Mouse (Mus musculus) layer of hippocampus, adult 6 months (tissue): ENCODE measurements around the gene Ky. TPM values are rescaled to one million over a fixed set of nuclear protein-coding genes. Genes with fewer than 3 reads are reported as not detected.

ENCODE experiments used
- long read RNA-seq, 2 experiments: library from polyadenylated mRNA; unstranded; transcript quantifications; one replicate each; pipeline ENCODE4 v2.0.0; 2019 to 2020
- polyA plus RNA-seq: library from polyadenylated mRNA; unstranded; fragments of <200 nt; fragmentation: Nextera tagmentation; gene quantifications from 2 replicates; pipeline ENCODE4 v1.2.3, GENCODE M21; 2021

Gene Ky
- 0.48 and 0.49 TPM in 2 replicates for polyA plus RNA-seq
- long read RNA-seq, experiment 1, full-length matches to known transcripts, result 2 of 2 reads
- long read RNA-seq, experiment 1, partial matches to known transcripts, result 0 of 2 reads
- long read RNA-seq, experiment 1, other reads (novel, unspliced or antisense), result 0 of 2 reads
- long read RNA-seq, experiment 2, full-length matches to known transcripts, result 1 of 8 reads
- long read RNA-seq, experiment 2, partial matches to known transcripts, result 7 of 8 reads
- long read RNA-seq, experiment 2, other reads (novel, unspliced or antisense), result 0 of 8 reads

GRCm38 (mm10) chr9:102505700-102506585 is at the start of gene Ky:
Gene Ky, plus strand, starts transcription at chr9:102505750.

Other genes starting within 250 kb of the Ky start
- gene Ephb1, start 151.1 kb upstream of the Ky start, polyA plus RNA-seq, result 8.5 and 11.0 TPM in 2 replicates
- 365 and 444 TPM in 2 replicates for gene Anapc13, start 120.5 kb downstream of the Ky start, polyA plus RNA-seq
- gene Cep63, start 120.8 kb downstream of the Ky start, polyA plus RNA-seq, result 19.5 and 23.3 TPM in 2 replicates
- gene Amotl2, start 210.9 kb downstream of the Ky start, polyA plus RNA-seq, result 5.3 and 5.9 TPM in 2 replicates